Mouse (Mus musculus) mouse embryonic stem cell (cell line): ENCODE data around the gene Hist1h2bb.
"Not testable (repeated sequence)": the region's sequence is repeated elsewhere in the genome, so short reads cannot be mapped to it uniquely, and the experiment has no call there.

Source experiments
- in situ Hi-C, 2 experiments: fragments of 300-500 bp; cut with MboI; formaldehyde crosslinking; loops; 1 replicate in 1 of 2; 3 replicates in 1 of 2; pipeline ENCODE4 v1.14.3; 2019 to 2020; ENCODE audit warnings: low sequenced_read_pairs in 2 of 2, low pct_unique_long_range_greater_than_20kb in 1 of 2, mixed read lengths in 1 of 2; ENCODE audit not compliant: unreplicated experiment in 1 of 2

Gene Hist1h2bb

DNA sequence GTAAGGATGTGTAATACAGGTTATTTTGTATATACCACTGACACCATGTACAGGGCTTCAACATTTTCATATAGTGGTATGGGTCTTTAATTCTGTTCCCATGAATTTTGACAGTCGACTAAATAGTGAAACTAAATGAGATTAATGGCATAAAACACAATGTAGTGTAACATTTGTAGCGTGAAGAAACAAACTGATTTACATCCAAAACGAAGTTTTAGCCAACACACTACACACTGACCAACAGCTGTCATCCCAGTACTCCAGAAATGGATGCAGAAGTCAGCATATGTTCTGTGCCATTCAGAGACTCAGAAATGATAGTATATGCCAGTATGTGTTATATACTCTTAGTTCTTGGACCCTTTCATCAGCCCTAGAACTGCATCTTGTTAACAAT lies 11.4 kb downstream of the Hist1h2bb start:
- in situ Hi-C loops, result no loop called here

DNA sequence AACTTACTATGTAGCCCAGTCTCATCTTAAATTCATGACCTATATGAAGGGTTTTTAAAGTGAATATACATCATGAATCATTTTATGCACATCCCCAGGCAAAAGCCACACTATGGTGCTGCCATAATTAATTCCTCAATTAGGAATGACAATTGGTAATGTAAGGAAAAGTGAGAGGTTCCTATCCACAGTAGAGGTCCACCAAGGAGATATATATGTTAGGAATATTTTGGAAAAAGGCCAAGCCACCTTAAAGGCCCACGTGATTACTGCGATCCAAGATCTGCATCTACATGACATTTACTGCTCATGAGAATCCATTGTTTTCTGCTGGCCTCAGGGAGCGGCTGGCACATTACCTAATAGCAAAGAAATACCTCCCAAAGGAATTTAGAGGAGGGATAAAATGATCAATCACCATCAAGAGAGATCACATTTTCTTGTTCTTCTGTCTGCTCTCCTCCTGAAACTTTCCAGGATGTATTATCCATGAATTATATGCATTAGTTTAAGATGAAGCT lies 12.8 kb downstream of the Hist1h2bb start:
- in situ Hi-C loops, result no loop called here

DNA sequence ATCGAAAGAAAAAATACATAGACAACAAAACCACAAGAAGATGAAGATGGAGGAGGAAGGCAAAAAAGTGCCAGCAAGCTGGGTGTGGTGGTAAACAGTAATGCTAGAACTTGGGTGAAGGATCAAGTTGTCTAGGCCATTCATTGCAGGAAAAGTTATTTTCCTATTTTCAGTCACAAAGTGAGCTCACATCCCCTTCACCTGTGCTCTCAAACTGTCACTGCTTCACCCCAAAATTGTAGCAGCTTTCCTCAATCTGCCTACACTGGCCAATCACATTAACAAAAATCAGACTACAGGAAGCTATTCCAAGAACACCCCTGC lies 13.3 kb downstream of the Hist1h2bb start:
- in situ Hi-C loops, result no loop called here

DNA sequence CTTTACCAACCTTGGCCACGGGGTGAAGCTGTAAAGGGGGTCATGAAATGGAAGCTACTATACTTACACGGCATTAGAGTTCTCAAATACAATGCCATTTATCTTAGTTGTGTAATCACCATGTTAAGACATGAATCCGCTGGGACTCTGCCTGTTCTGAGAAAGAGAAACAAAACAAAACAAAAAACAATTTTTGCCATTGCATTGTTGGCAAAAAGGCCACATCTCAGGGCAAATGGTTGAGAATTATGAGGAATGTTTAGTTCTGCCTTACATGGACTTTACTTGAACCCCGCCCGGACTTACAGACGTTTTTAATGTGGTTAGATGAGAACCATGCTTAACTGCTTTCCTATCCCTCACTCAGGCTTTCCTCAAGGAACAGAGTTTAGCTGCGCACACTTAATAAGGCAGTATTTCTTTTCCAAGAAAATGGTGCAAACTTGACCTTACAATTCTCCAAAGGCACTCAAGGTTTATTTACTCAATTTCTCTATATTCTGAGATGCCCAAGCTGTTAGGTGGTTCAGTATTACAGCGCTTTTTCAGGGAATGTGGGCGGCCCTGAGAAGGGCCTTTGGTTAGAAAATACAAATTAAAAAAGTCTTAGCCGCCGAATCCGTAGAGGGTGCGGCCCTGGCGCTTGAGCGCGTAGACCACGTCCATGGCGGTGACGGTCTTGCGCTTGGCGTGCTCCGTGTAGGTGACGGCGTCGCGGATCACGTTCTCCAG lies 13.9 kb downstream of the Hist1h2bb start:
- in situ Hi-C loops, result no loop called here

DNA sequence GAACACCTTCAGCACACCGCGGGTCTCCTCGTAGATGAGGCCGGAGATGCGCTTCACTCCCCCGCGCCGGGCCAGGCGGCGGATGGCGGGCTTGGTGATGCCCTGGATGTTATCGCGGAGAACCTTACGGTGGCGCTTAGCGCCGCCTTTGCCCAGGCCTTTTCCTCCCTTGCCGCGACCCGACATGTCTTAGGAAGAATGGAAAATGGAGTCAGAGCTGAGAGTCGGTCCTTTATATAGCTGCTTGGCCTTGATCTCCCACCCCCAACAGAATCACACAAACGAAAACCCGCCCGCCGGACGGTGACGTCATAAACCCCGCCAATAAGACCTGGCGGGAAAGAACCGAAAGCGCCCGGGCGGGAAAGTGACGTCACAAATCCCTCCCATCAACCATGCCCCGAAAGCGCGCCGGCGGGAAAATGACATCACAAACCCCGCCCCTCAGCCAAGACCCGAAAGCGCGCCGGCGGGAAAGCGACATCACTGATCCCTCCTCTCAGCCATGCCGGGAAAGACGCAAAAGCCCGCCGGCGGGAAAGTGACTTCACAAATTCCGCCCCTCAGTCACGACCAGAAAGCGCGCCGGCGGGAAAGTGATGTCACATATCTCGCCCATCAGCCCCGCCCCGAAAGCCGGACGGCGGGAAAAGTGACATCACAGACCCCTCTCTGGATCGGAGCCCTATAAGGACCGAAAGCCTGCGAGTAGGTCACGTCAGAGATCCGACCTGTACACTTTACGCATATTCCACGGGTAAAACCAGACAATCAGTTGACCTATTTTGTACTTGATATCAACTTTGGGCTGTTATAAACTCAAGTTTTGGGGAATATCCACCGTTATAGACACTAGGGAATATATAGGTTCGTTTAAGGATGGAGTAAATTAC lies 14.7 kb downstream of the Hist1h2bb start, which contains the start of gene Hist1h4a:
Gene Hist1h4a (minus strand): TSS at position 259 of the 893 bp plus-strand sequence.
- in situ Hi-C loops, result no loop called here

DNA sequence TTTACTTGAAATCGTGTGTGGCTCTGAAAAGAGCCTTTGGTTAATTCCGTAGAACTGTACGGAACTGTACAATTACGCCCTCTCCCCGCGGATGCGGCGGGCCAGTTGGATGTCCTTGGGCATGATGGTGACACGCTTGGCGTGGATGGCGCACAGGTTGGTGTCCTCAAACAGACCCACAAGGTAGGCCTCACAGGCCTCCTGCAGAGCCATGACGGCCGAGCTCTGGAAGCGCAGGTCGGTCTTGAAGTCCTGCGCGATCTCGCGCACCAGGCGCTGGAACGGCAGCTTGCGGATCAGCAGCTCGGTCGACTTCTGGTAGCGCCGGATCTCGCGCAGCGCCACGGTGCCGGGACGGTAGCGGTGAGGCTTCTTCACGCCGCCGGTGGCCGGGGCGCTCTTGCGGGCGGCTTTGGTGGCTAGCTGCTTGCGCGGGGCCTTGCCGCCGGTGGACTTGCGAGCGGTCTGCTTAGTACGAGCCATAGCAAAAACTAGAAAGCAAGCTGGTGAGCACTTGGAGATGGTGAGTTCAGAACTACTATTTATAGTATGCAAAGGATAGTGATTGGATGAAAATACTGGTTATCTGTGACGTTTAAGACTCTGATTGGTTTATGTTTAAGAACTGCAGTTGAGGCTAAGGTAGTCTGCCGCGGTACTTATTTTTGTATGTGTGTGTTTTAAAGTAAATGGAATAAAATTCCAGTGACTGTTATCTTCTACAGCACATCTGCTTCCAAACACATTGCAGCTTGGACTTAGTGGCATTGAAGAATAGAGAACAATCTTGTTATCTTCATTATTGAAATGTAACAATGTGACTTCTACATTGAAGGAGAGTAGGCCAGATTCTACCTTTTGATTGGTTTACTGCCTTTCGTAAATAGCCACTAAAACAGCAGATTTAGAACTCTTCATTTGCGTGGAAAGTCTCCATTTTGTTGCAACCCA lies 15.6 kb downstream of the Hist1h2bb start, which contains the start of gene Hist1h3a:
Gene Hist1h3a (minus strand): TSS at position 516 of the 951 bp plus-strand sequence.
- in situ Hi-C loops, result not testable (repeated sequence)

DNA sequence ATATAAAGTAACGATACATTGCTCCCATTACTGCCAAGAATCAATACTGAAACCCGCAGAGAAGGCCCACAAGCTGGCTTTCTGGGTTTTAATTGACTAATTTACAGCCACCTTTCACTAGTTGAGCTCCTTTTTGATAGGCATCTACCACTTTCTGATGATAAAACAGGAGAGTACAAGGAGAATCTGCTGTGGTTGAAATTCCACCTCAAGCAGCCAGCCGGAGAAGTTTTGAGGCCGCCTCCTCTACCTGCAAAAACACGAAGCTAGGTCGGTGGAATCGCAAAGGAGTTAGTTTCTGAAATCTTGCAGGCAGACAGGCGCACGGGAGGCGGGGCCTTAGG lies 16.7 kb downstream of the Hist1h2bb start:
- in situ Hi-C loops, result no loop called here

DNA sequence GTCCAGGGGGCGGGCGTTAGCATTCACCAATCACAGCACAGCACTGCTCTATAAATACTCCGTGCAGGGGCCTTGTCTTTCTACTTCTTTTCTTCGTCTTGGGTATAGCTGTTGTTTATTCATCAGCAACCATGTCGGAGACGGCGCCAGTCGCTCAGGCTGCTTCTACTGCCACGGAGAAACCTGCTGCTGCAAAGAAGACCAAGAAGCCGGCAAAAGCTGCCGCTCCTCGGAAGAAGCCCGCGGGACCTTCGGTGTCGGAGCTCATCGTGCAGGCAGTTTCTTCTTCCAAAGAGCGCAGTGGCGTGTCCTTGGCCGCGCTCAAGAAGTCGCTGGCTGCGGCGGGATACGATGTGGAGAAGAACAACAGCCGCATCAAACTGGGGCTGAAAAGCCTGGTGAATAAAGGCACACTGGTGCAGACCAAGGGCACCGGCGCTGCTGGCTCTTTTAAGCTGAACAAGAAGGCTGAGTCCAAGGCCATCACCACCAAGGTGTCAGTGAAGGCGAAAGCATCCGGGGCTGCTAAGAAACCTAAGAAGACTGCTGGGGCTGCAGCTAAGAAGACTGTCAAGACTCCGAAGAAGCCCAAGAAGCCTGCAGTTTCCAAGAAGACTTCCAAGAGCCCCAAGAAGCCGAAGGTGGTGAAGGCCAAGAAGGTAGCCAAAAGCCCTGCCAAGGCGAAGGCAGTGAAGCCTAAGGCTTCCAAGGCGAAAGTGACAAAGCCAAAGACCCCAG lies 17.2 kb downstream of the Hist1h2bb start, which contains the start of gene Hist1h1a:
Gene Hist1h1a (plus strand): TSS at position 81 of the 738 bp plus-strand sequence.
- in situ Hi-C loops, result no loop called here

DNA sequence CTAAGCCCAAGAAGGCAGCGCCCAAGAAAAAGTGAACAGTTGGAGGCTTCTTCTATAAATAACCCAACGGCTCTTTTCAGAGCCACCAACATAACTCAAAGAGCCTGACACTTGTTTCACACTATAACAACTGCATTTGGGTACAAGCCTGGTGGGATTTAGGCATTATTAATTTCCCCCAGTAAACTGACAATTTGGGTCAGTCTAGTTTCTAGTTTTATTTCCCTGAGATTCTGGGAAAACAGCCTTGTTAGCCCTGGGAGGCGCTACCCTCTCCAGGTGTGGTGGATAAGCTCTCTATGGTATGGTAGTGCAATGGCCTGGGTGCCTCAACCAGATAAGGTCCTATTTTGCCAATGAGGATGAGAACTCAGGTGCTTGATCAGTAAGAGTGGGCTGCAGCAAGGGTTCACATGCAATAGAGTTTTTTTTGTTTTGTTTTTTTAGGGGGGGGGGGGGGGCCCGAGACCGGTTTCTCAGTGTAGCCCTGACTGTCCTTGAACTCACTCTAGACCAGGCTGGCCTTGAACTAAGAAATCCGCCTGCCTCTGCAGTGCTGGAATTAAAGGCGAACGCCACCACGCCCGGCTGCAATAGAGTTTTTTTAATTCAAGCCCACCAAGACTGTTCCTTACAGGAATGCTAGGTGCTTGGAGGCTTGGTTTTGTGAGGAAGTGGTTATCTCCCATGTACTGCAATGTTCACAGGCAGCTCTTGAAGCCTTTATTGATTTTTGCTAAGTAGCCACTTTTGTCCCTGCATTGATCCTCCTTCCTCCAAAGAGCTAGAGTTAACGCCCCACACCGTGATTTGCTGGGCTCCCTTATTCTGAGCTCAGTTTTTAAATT lies 18.0 kb downstream of the Hist1h2bb start:
- in situ Hi-C loops, result no loop called here

DNA sequence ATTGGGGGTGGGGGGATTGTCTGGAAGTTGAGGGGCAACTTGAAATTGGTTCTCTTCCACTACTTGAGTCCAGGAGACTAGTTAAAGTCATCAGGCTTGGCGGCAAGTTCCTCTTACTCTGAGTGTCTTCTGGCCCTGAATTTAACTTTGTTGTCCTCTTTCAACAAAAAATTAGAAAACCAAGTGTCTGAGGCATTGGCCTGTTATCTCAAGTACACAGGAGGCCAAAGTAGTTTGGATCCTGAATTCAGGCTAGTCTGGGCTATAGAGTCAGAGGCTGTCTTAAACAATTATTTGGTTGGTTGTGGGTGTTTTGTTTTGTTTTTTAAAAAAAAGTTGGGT lies 18.6 kb downstream of the Hist1h2bb start:
- in situ Hi-C loops, result no loop called here

DNA sequence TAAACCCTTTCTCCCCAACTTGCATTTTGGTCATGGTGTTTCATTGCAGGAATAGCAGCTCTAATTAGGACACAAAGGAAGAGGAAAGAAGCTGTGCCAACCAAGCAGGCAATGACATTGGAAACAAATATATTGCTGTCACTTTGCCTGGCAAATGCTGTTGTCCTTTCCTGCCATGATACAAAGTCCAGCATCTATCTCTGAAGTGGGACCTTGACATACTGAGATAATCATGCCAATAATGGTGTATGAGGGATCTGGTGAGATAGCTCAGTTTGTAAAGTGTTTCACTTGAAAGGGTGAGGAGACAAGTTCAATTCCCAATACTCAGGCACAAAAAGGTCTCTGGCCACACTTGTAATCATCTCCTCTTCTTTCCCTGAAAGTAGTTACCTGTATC lies 20.2 kb downstream of the Hist1h2bb start:
- in situ Hi-C loops, result no loop called here

DNA sequence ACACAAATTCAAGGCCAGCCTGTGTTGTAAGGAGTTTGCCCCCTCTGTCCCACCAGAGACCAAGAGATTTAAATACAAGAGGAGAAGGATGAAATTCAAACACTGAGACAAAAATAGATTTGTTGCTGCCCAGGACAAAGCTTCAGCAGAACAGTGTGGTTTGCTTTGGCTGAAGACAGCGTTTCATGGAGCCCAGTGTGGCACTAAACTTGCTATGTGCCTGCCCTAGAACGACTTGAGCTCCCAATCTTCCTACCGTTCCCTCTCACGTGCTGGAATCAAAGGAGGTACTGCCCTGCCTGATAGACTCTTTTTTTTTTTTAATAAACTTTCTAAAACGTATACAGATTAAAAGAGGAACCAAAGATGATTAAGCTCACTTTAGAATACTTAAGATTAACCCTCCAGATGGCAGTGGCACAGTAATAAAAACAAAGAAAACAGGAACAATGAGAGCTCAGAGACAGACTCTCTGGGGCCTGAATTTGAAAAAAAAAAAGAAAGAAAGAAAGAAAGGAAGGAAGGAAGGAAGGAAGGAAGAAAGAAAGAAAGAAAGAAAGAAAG lies 22.4 kb downstream of the Hist1h2bb start:
- in situ Hi-C loops, result no loop called here

DNA sequence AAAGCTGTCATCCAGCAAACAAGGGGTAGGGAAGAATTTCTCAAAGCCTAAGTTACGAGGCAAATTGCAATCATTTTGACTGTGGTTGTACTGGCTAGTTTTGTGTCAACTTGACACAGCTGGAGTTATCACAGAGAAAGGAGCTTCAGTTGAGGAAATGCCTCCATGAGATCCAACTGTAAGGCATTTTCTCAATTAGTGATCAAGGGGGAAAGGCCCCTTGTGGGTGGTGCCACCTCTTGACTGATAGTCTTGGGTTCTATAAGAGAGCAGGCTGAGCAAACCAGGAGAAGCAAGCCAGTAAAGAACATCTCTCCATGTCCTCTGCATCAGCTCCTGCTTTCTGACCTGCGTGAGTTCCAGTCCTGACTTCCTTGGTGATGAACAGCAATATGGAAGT lies 23.1 kb downstream of the Hist1h2bb start, which contains the start of gene Trim38:
Gene Trim38 (plus strand): TSS at position 301 of the 400 bp plus-strand sequence.
- in situ Hi-C loops, result not testable (repeated sequence)

DNA sequence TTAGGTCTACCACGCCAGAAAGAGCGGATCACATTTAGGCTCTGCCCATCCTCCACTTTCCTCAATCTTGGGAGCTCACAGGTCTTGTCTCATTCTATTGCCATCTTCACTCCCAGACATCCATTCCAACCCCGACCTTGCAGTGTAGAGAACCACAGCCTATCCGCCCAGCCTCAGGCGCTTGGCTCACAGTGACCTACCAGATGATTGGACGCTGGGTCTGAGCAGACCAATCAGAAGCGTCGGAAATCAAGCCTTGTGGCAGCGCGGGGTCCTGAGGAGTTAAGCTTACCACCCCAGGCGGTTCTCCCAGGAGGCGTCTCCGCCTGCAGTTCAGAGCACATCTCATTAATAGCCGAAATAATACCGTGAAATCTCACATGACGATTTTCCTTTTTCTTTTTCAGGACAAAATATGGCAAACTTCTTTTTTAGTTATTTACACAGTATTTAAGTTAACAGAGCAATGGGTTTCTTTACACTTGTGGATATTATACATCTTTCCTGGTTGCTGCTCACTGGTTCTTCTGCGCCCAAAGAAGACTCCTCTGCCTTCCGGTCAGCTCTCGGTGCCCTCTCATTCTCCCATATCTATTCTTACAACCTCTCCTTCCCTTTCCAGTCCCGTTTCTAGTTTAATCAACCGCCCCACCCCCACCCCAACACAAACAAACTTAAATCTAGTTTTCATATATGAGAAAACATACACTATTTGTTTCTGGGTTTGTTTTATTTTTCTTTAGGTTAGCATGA lies 26.2 kb downstream of the Hist1h2bb start:
- in situ Hi-C loops, result no loop called here

DNA sequence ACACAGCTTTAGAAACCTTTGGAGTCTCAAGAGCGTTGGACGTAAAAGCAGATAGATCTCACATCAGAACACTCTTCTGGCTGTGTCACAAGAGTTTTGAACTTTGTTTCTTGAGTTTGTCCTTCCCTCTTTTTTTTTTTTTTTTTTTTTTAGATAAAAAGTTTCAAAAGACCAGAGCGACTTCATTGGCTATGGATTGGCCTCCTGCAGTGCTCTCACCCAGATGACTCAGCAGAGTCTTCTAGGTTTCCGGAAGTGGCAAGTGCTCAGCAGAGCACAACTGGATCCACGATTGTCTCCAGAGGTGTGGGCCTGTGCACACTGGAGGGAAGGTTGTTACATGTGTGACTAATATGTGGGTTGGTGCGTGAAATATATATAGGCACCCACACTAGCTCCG lies 31.8 kb downstream of the Hist1h2bb start:
- in situ Hi-C loops, result no loop called here

DNA sequence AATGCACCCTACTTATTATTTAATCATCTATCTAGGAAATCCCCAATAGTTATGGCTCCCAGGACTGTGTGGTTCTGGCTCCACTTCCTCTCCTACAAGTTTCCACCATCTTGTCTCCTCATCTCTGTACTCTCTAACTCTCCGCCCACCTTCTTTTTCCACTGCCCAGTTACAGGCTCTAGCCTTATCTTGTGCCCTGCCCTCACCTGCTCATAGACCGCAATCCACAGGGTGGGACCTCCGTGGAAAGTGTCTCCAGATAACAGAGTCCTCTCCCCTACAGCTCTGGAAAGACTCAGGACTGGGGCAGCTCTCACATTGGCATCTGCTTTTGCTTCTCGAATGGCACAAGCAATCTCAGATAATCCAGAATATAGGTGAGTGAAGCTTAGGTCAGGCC lies 32.5 kb downstream of the Hist1h2bb start:
- in situ Hi-C loops, result no loop called here
